Mouse (Mus musculus) thymus, adult 2 months (tissue): ENCODE measurements at regions not wholly inside any gene's neighbourhood (a gene's known extent, or its start where the extent isn't known, plus 50 kb on each side); places are given as distances from the start of the nearest gene placed in this dataset.

Experiments
- CTCF ChIP-seq: fragments of 200-500 bp; IDR thresholded peaks from 2 replicates; pipeline ENCODE4 v1.5.1; 2012; ENCODE audit warnings: mild to moderate bottlenecking, control low read depth, low read length, moderate library complexity, borderline replicate concordance; ENCODE audit not compliant: control insufficient read depth, poor library complexity, insufficient read depth; ENCODE audit errors: extremely low read depth
- POLR2A ChIP-seq: fragments of 200-500 bp; IDR thresholded peaks from 2 replicates; pipeline ENCODE4 v1.6.1; 2012; ENCODE audit warnings: mild to moderate bottlenecking, low read length, control low read depth, moderate library complexity; ENCODE audit not compliant: control insufficient read depth, poor library complexity, insufficient read depth; ENCODE audit errors: extremely low read depth

DNA sequence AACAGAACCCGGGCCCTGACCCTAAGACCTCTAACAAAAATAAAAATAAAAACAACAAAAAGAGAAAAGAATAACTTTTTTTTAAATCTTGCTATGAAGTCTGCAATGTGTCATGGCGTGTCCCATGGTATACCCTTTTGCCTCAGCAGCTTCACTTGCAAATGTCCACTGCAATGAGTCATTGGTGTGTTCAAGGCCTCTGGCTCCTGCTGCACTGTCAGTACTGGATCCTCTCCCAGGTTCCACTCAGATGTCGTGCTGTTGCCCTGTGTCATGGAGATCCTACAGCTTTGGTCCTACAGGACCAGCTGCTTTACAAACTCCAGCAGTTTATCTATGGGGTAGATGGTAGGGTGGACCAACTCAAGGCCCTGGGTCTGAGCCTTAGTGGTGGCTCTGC lies 113.4 kb upstream of the Akirin2 start:
- TF ChIP-seq CTCF (no peak), POLR2A (no peak)
